ENCODE assay signal across 8 mouse cellular contexts in the genomic region with DNA sequence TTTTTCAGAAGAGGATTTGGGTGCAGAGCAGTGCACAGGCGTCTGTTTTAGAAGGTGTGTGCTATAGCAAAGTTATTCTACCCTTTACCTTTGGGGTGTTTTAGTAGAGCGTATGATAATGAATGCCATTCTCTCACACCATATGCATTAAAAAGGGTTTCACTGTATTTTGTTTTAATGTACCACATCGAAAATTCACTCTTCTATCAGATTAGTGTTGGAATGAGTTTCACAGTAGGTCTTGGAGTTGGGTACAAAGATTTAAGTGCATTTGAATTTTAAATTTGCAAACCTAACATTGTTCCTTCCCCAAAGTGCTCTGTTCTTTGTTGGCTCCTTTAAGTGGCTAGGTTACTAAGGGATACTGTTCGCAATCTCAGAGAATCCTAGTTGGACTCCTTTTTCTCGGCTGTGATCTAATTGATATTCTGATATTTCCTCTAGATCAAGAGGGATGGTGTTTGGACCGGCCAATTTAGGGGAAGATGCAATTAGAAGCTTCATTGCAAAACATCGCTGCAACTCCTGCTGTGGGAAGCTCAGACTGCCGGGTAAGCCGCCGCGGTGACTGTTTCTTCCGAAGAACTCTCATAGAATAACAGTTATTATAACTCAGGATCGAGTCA.
DNase-seq lines count a peak whose midpoint lies in the region; ATAC-seq and TF ChIP-seq lines count a peak whose summit lies in the region.

No protein-coding gene starts in this region.

- H3K36me3 ChIP-seq in liver, postnatal 0 days (replicated peaks; ENCODE audit: insufficient read depth, low read length) = no peaks in the 10 kb centered on the region

- no peak for TF ChIP-seq CTCF in liver, postnatal 0 days (IDR thresholded peaks at IDR 0.05; ENCODE audit: low read depth)

- H3K4me1 ChIP-seq in liver, postnatal 0 days (ENCODE audit: insufficient read depth) = no peaks in the 10 kb centered on the region

- no peak overlapping the region for H3K4me3 ChIP-seq in liver, postnatal 0 days (ENCODE audit: low read depth, low read length)

- no peak for TF ChIP-seq EP300 in liver, postnatal 0 days (IDR thresholded peaks at IDR 0.05; ENCODE audit: low read depth)

- H3K27ac ChIP-seq in liver, postnatal 0 days (ENCODE audit: low read depth) = no peak overlapping the region

- no peaks in the 10 kb centered on the region for H3K27me3 ChIP-seq in liver, postnatal 0 days (ENCODE audit: insufficient read depth, low read length)

- 41% methylated on average over 13 of the region's 13 CpGs for WGBS in liver, postnatal 0 days (ENCODE audit: insufficient replicate concordance)

- DNase-seq in brain, adult 2 months (ENCODE audit: low read depth, low spot score) = peak; percentile 37
- peak; percentile 10 to 12 for DNase-seq in cerebellum, adult 18-20 months
- peak; percentile 18 to 24 for DNase-seq in frontal cortex, postnatal 10 days (ENCODE audit: low spot score in 2 of 2)
- peak; percentile 45 to 62 for DNase-seq in left cerebral cortex, postnatal 14 days (ENCODE audit: low spot score in 2 of 2)
- peak; percentile 27 for DNase-seq in right cerebral cortex, postnatal 25 days
- DNase-seq in kidney, adult 8-10 months = no peak
- no peak for DNase-seq in liver, postnatal 0 days
- DNase-seq in heart, postnatal 14 days = no peak

- no peak overlapping the region for H3K4me2 ChIP-seq in liver, postnatal 0 days (ENCODE audit: low read depth, low read length)

- H3K9me3 ChIP-seq in liver, postnatal 0 days (ENCODE audit: low read length) = no peaks in the 10 kb centered on the region

- H3K9ac ChIP-seq in liver, postnatal 0 days (replicated peaks) = no peak overlapping the region

- no peak for ATAC-seq in liver, postnatal 0 days

- intact Hi-C loops in left cerebral cortex, postnatal 14 days (cut with DNase I) = loop anchor here (10.0 kb wide), 1 partner anchor 216 kb away; no protein-coding TSS in a partner anchor
- intact Hi-C loops in heart, postnatal 14 days (cut with DNase I) = no loop called here

Comparison
In these comparisons a context has a peak if more than half of its experiments do, and no peak if none do; other contexts are left out.
1. DNase-seq: peak in brain, adult 2 months (single experiment), cerebellum, adult 18-20 months (2 of 2), frontal cortex, postnatal 10 days (2 of 2), left cerebral cortex, postnatal 14 days (2 of 2) and right cerebral cortex, postnatal 25 days (single experiment); none in kidney, adult 8-10 months (0 of 2), liver, postnatal 0 days (single experiment) and heart, postnatal 14 days (0 of 2).